Mouse (Mus musculus) heart, postnatal 0 days (tissue): ENCODE measurements around the gene Frmd6. TPM values are rescaled to one million over a fixed set of nuclear protein-coding genes. Genes with fewer than 3 reads are reported as not detected.

Experiments
- ATAC-seq: fragments of 200-750 bp; cut with Nextera tagmentation; 2 replicates; pipeline ENCODE4 v1.8.0; 2017; ENCODE audit warnings: low read depth, moderate number of reproducible peaks, moderate library complexity; ENCODE audit not compliant: insufficient read depth
- DNase-seq: peaks from one replicate; pipeline ENCODE4 v3.0.0-alpha.2; 2016; ENCODE audit warnings: low spot score
- H3K27ac ChIP-seq: fragments of 300-500 bp; sonication (generic); 2 replicates; pipeline ENCODE4 v1.5.1; 2014; ENCODE audit warnings: low read depth, mild to moderate bottlenecking
- H3K27me3 ChIP-seq: fragments of 300-500 bp; sonication (generic); 2 replicates; pipeline ENCODE4 v1.6.1; 2014; ENCODE audit warnings: low read length, mixed read lengths; ENCODE audit not compliant: control insufficient read depth, insufficient read depth
- H3K36me3 ChIP-seq: fragments of 300-500 bp; sonication (generic); replicated peaks from 2 replicates; pipeline ENCODE4 v1.6.1; 2014; ENCODE audit warnings: low read length, mixed read lengths; ENCODE audit not compliant: control insufficient read depth, insufficient read depth
- H3K4me1 ChIP-seq: fragments of 300-500 bp; sonication (generic); 2 replicates; pipeline ENCODE4 v1.6.1; 2014; ENCODE audit warnings: antibody characterized with exemption; ENCODE audit not compliant: control insufficient read depth, insufficient read depth
- H3K4me2 ChIP-seq: fragments of 300-500 bp; sonication (generic); 2 replicates; pipeline ENCODE4 v1.6.1; 2014; ENCODE audit warnings: low read depth, mild to moderate bottlenecking, low read length, moderate library complexity
- H3K4me3 ChIP-seq: fragments of 300-500 bp; sonication (generic); 2 replicates; pipeline ENCODE4 v1.5.1; 2014; ENCODE audit warnings: low read depth, low read length
- H3K9ac ChIP-seq: fragments of 300-500 bp; sonication (generic); replicated peaks from 2 replicates; pipeline ENCODE4 v1.6.1; 2014; ENCODE audit warnings: low read depth, low read length, mixed read lengths
- H3K9me3 ChIP-seq: fragments of 300-500 bp; sonication (generic); replicated peaks from 2 replicates; pipeline ENCODE4 v1.6.1; 2016; ENCODE audit warnings: low read length; ENCODE audit not compliant: control insufficient read depth
- CTCF ChIP-seq: IDR thresholded peaks from 2 replicates; pipeline ENCODE4 v1.5.1; 2016; ENCODE audit warnings: antibody characterized with exemption, control low read depth, low read depth
- EP300 ChIP-seq: IDR thresholded peaks from 2 replicates; pipeline ENCODE4 v1.6.1; 2016; ENCODE audit warnings: antibody characterized with exemption, low read depth
- WGBS: fragments of 180-500 bp; shearing (Covaris S2); extraction: QIAGEN DNeasy Blood & Tissue Kit; methylation state at CpG from one replicate; pipeline ENCODE4 v1.1.7; 2014; 5-methylcytosine and 5-hydroxymethylcytosine counted together
- polyA plus RNA-seq: library from polyadenylated mRNA; unstranded; fragments of >200 nt; fragmentation: Nextera tagmentation; extraction: Ambion mirVana; gene quantifications from 2 replicates; pipeline ENCODE4 v1.2.1, GENCODE M21; 2015
- total RNA-seq: library from RNA; depleted of rRNA; stranded (reverse); fragments of >200 nt; gene quantifications from 2 replicates; pipeline ENCODE4 v1.2.3, GENCODE M21; 2014; ENCODE audit warnings: low replicate concordance

The Frmd6 gene
- total and polyA plus RNA-seq, 2 experiments from 2014 or later = 17.4 to 29.2 TPM

GRCm38 (mm10) chr12:70793291-70793690 is 32.0 kb upstream of the Frmd6 start:
- Histone ChIP-seq H3K4me2 (no peak overlapping the region), H3K4me1 (peaks cover 10% of the 10 kb centered on the region), H3K4me3 (no peak overlapping the region), H3K9ac (no peak overlapping the region), H3K27ac (no peak overlapping the region), H3K9me3 (no peaks in the 10 kb centered on the region), H3K27me3 (no peaks in the 10 kb centered on the region), H3K36me3 (no peaks in the 10 kb centered on the region)
- 85% methylated on average over 6 of the region's 6 CpGs for WGBS
- ATAC-seq = no peak
- TF ChIP-seq EP300 = no peak
- TF ChIP-seq CTCF = no peak
- DNase-seq = no peak

- whole genome bisulfite sequencing = 47% methylated on average over 16 of the region's 16 CpGs
Observed at GRCm38 (mm10) chr12:70794543-70795388, 30.5 kb upstream of the Frmd6 start.

GRCm38 (mm10) chr12:70795389-70795711 is 30.0 kb upstream of the Frmd6 start:
- no peak for DNase-seq
- H3K36me3 ChIP-seq = no peaks in the 10 kb centered on the region
- no peaks in the 10 kb centered on the region for H3K9me3 ChIP-seq
- H3K9ac ChIP-seq = no peak overlapping the region
- ATAC-seq = no peak
- no peak overlapping the region for H3K4me2 ChIP-seq
- peak overlapping the region; percentile 51 for H3K27ac ChIP-seq
- no peaks in the 10 kb centered on the region for H3K27me3 ChIP-seq
- H3K4me3 ChIP-seq = no peak overlapping the region
- peaks cover 25% of the 10 kb centered on the region for H3K4me1 ChIP-seq
- TF ChIP-seq CTCF (no peak), EP300 (no peak)
- WGBS = 75% methylated on average over 3 of the region's 3 CpGs

More at GRCm38 (mm10) chr12:70794543-70795388, 30.5 kb upstream of the Frmd6 start:
- no peak overlapping the region for H3K9ac ChIP-seq
- H3K27ac ChIP-seq = peak overlapping the region; percentile 51
- no peak overlapping the region for H3K4me3 ChIP-seq
- peaks cover 25% of the 10 kb centered on the region for H3K4me1 ChIP-seq
- no peak overlapping the region for H3K4me2 ChIP-seq
- no peak for ATAC-seq
- H3K36me3 ChIP-seq = no peaks in the 10 kb centered on the region
- TF ChIP-seq CTCF (no peak), EP300 (no peak)
- no peaks in the 10 kb centered on the region for H3K9me3 ChIP-seq
- peak; percentile 68 for DNase-seq
- no peaks in the 10 kb centered on the region for H3K27me3 ChIP-seq

GRCm38 (mm10) chr12:70798496-70798895 is 26.8 kb upstream of the Frmd6 start:
- Histone ChIP-seq H3K4me3 (no peak overlapping the region), H3K27me3 (no peaks in the 10 kb centered on the region), H3K36me3 (no peaks in the 10 kb centered on the region), H3K9me3 (no peaks in the 10 kb centered on the region), H3K4me2 (no peak overlapping the region), H3K4me1 (peaks cover 25% of the 10 kb centered on the region), H3K27ac (peak overlapping the region; percentile 95), H3K9ac (no peak overlapping the region)
- no peak for TF ChIP-seq EP300
- no peak for TF ChIP-seq CTCF
- DNase-seq = no peak
- ATAC-seq = no peak
- WGBS = 41% methylated on average over 8 of the region's 8 CpGs

DNA sequence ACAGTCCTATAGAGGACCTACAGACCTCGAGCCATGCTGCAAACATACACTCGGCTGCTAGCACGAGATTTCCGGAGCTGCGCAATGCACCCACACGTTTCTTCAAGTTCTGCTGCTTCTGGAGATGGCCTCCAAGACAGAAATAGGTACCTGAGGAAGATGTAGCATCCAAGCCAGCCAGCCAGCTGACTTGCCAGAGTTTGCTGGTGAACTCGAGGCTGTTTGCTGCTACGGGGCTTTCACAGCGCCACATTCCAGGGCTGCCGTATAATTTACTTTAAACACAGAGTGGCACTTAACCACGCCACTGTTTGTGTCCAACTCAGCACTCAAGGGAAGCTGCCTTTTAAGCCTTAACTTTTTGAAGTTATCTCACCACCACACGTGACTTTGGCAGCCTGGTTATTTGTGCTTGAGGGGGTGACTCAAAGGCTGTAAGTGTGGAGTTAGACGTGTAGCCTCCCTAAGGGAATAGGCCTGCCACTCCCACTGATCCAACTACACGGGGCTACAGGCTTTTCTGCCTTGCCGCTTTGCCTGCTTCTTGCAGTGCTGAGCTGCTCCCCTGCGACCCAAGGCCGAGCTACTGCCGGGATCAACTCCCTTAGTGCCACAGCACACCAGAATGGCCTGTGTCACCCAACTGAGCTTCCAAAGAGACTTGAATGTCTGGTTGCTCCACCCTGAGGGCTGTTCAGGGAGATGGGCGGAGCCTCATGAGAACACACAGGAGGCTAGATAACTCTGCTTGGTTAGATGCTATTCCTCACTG is 25.9 kb upstream of the Frmd6 start:
- 28% methylated on average over 19 of the region's 19 CpGs for WGBS
- Histone ChIP-seq H3K4me1 (peaks cover 25% of the 10 kb centered on the region), H3K9ac (0 out of 2 replicates have a peak overlapping the region, but pooled peaks have one; percentile 29), H3K36me3 (no peaks in the 10 kb centered on the region), H3K27ac (peak overlapping the region; percentile 95), H3K27me3 (no peaks in the 10 kb centered on the region), H3K4me3 (no peak overlapping the region), H3K4me2 (peak overlapping the region; percentile 26), H3K9me3 (no peaks in the 10 kb centered on the region)
- ATAC-seq = peak; percentile 78
- DNase-seq = peak; percentile 76
- no peak for TF ChIP-seq EP300
- TF ChIP-seq CTCF = no peak
